Mouse (Mus musculus): ENCODE results near the gene Bag3. TPM values are rescaled to one million over a fixed set of nuclear protein-coding genes. Genes with fewer than 3 reads are reported as not detected.

Bag3 gene
- polyA plus RNA-seq, 1 experiment from 2014 or later, result 1.3 TPM

Small RNA genes lying within 50 kb of the gene (microRNA-seq; reads per million reads assigned to microRNA genes)
- not detected for gene Gm24365

Other genes with a start within 250 kb of the Bag3 start
- gene BC017158, start 225.4 kb upstream of the Bag3 start, polyA plus RNA-seq (2014; fragmentation: Nextera tagmentation; extraction: Ambion mirVana), result 25.9 and 27.9 TPM in 2 replicates
- gene Rgs10, start 104.9 kb upstream of the Bag3 start, polyA plus RNA-seq (2014; fragmentation: Nextera tagmentation; extraction: Ambion mirVana), result 52.9 and 56.8 TPM in 2 replicates
- 41.0 and 41.7 TPM in 2 replicates for gene Tial1, start 61.9 kb upstream of the Bag3 start, polyA plus RNA-seq (2014; fragmentation: Nextera tagmentation; extraction: Ambion mirVana)
- gene Inpp5f, start 87.7 kb downstream of the Bag3 start, polyA plus RNA-seq (2014; fragmentation: Nextera tagmentation; extraction: Ambion mirVana), result 416 and 554 TPM in 2 replicates
- gene Mcmbp, start 216.9 kb downstream of the Bag3 start, polyA plus RNA-seq (2014; fragmentation: Nextera tagmentation; extraction: Ambion mirVana), result 51.6 and 51.9 TPM in 2 replicates
- 37.0 and 42.5 TPM in 2 replicates for gene Sec23ip, start 221.3 kb downstream of the Bag3 start, polyA plus RNA-seq (2014; fragmentation: Nextera tagmentation; extraction: Ambion mirVana)

Data from neural tube, embryonic 14.5 days (tissue).